Mouse (Mus musculus) myocyte (in vitro differentiated cells): ENCODE results near the gene Tmx4. TPM values are rescaled to one million over a fixed set of nuclear protein-coding genes. Genes with fewer than 3 reads are reported as not detected.
A peak's percentile ranks its signal among the peaks of the same experiment; 100 is the strongest.

ENCODE experiments used
- H3K27me3 ChIP-seq: one replicate; pipeline ENCODE4 v1.6.1; 2011; ENCODE audit not compliant: control insufficient read depth, insufficient read depth, insufficient read length
- H3K36me3 ChIP-seq: one replicate; pipeline ENCODE4 v1.6.1; 2011; ENCODE audit not compliant: control insufficient read depth, insufficient read depth
- H3K4me2 ChIP-seq: one replicate; pipeline ENCODE4 v1.6.1; 2011; ENCODE audit warnings: low read depth, control low read depth
- H3K4me3 ChIP-seq: one replicate; pipeline ENCODE4 v1.5.1; 2011; ENCODE audit warnings: mild to moderate bottlenecking, control low read depth, moderate library complexity
- H3K79me2 ChIP-seq: one replicate; pipeline ENCODE4 v1.6.1; 2011; ENCODE audit not compliant: control insufficient read depth, insufficient read depth
- H3ac ChIP-seq: one replicate; pipeline ENCODE4 v1.6.1; 2011; ENCODE audit not compliant: control insufficient read depth, insufficient read length
- CEBPB ChIP-seq: IDR thresholded peaks from 2 replicates; pipeline ENCODE4 v1.6.1; 2011; ENCODE audit warnings: mild to moderate bottlenecking, moderate library complexity; ENCODE audit not compliant: poor library complexity, insufficient read depth, severe bottlenecking
- E2F4 ChIP-seq: IDR thresholded peaks from one replicate; pipeline ENCODE4 v1.6.1; 2011; ENCODE audit warnings: mild to moderate bottlenecking, control low read depth, moderate library complexity; ENCODE audit not compliant: insufficient read depth
- MAX ChIP-seq: IDR thresholded peaks from one replicate; pipeline ENCODE4 v1.6.1; 2011; ENCODE audit warnings: low read depth, mild to moderate bottlenecking, control low read depth
- MYOD1 ChIP-seq, 3 experiments: IDR thresholded peaks; one replicate each; pipeline ENCODE4 v1.6.1; 2011; ENCODE audit warnings: control low read depth in 2 of 3, low read depth in 2 of 3, mild to moderate bottlenecking in 2 of 3, moderate library complexity in 1 of 3; ENCODE audit not compliant: insufficient read length in 2 of 3, control insufficient read depth in 1 of 3
- MYOG ChIP-seq, 3 experiments: IDR thresholded peaks; one replicate each; pipeline ENCODE4 v1.6.1; 2011; ENCODE audit warnings: control low read depth in 2 of 3, low read depth in 2 of 3, mild to moderate bottlenecking in 2 of 3; ENCODE audit not compliant: insufficient read length in 2 of 3, control insufficient read depth in 1 of 3, insufficient read depth in 1 of 3
- POLR2A ChIP-seq: IDR thresholded peaks from one replicate; pipeline ENCODE4 v1.6.1; 2011; ENCODE audit warnings: low read depth, mild to moderate bottlenecking, control low read depth, moderate library complexity; ENCODE audit not compliant: insufficient read length
- POLR2AphosphoS2 ChIP-seq: IDR thresholded peaks from one replicate; pipeline ENCODE4 v1.6.1; 2011; ENCODE audit warnings: low read depth, control low read depth; ENCODE audit not compliant: insufficient read length
- REST ChIP-seq: IDR thresholded peaks from one replicate; pipeline ENCODE4 v1.6.1; 2011; ENCODE audit warnings: mild to moderate bottlenecking, control low read depth, moderate library complexity; ENCODE audit not compliant: insufficient read depth, insufficient read length
- SRF ChIP-seq: IDR thresholded peaks from one replicate; pipeline ENCODE4 v1.6.1; 2011; ENCODE audit warnings: low read depth; ENCODE audit not compliant: control insufficient read depth, insufficient read length
- TCF12 ChIP-seq: IDR thresholded peaks from one replicate; pipeline ENCODE4 v1.6.1; 2011; ENCODE audit warnings: mild to moderate bottlenecking, control low read depth; ENCODE audit not compliant: poor library complexity, insufficient read depth, severe bottlenecking
- TCF3 ChIP-seq: IDR thresholded peaks from one replicate; pipeline ENCODE4 v1.6.1; 2011; ENCODE audit warnings: low read depth, control low read depth; ENCODE audit not compliant: insufficient read length
- USF1 ChIP-seq: IDR thresholded peaks from one replicate; pipeline ENCODE4 v1.6.1; 2011; ENCODE audit warnings: low read depth, mild to moderate bottlenecking, control low read depth, moderate library complexity
- polyA plus RNA-seq: library from polyadenylated mRNA; unstranded; fragments of >200 nt; fragmentation: generic; extraction: Trizol; gene quantifications from one replicate; pipeline ENCODE4 v1.2.1, GENCODE M21; 2012; ENCODE audit warnings: missing spikeins

Gene Tmx4
- polyA plus RNA-seq, 1 experiment, result 9.5 TPM

DNA sequence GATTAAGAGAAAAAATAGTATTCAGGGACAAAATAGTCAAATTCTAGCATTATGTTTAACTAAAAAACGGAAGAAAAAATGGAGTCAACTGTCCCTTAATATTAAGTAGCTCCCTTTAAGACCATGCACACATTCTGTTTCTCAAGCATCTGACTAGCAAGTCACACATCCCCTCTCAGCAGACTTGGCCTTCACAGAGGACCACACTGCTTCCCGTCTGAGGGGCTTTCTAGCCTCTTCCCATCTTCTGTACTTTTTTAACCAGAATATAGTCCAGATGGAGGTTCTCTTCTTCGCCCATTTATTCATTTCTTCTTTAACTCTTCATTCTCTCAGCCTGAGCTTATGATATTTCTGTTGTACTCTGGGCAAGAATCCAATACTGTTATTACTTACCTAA, 35.6 kb upstream of the Tmx4 start:
- H3K27me3 ChIP-seq, result no peaks in the 10 kb centered on the region
- no peak overlapping the region for H3ac ChIP-seq
- no peaks in the 10 kb centered on the region for H3K36me3 ChIP-seq
- no peak overlapping the region for H3K4me3 ChIP-seq
- no peaks in the 10 kb centered on the region for H3K79me2 ChIP-seq
- TF ChIP-seq CEBPB (no peak), E2F4 (no peak), MAX (no peak), USF1 (no peak), POLR2AphosphoS2 (no peak), MYOG (IDR thresholded peaks at IDR 0.05; ENCODE audit: control insufficient read depth in 1 of 3, insufficient read depth in 1 of 3, insufficient read length in 2 of 3, low read depth in 2 of 3) (no peak), POLR2A (no peak), REST (no peak), SRF (no peak), TCF3 (no peak), MYOD1 (IDR thresholded peaks at IDR 0.05; ENCODE audit: control insufficient read depth in 1 of 3, insufficient read length in 2 of 3, low read depth in 2 of 3) (no peak)
- H3K4me2 ChIP-seq, result no peak overlapping the region

DNA sequence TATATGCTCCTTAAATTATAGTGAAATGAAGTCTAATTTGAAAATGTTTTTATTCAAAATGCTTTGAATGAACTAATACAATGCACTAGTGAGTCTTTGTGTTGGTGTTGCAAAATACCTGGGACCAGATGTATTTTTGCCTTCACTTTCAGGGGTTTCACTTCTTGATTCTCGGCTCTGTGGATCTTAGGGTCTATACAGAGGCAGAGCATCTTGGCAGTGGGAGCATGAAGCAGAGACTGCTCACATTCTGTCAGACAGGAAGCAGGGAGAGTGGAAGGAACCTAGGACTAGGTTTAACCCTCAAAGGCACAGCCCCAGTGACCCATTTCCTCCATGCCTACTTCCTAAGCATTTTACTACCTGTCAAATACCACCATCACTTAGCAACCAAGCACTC, 31.5 kb upstream of the Tmx4 start:
- Histone ChIP-seq H3K4me3 (no peak overlapping the region), H3K4me2 (no peak overlapping the region), H3ac (no peak overlapping the region), H3K79me2 (no peaks in the 10 kb centered on the region), H3K36me3 (no peaks in the 10 kb centered on the region), H3K27me3 (no peaks in the 10 kb centered on the region)
- TF ChIP-seq MYOG (IDR thresholded peaks at IDR 0.05; ENCODE audit: control insufficient read depth in 1 of 3, insufficient read depth in 1 of 3, insufficient read length in 2 of 3, low read depth in 2 of 3) (no peak), USF1 (no peak), REST (no peak), POLR2AphosphoS2 (no peak), CEBPB (no peak), POLR2A (no peak), SRF (no peak), MYOD1 (IDR thresholded peaks at IDR 0.05; ENCODE audit: control insufficient read depth in 1 of 3, insufficient read length in 2 of 3, low read depth in 2 of 3) (no peak), MAX (no peak), TCF3 (no peak), TCF12 (no peak)

DNA sequence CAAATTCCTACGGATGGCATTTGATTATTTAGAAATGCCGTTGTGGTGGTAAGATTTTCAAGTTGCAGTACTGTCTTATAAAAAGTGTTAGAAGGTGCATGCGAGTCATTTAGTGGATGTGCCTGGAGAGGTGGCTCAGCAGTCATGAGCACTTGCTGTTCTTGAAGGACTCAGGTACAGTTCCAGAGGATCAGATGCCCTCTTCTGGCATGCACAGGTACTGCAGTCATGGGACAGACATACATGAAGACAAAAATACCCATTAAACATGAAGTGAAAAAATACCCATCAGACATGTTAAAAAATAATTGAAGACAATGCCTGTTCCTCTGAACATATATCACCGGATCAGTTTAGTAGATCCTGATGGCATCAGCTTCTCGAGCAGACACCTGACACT, 29.7 kb upstream of the Tmx4 start:
- no peaks in the 10 kb centered on the region for H3K27me3 ChIP-seq

DNA sequence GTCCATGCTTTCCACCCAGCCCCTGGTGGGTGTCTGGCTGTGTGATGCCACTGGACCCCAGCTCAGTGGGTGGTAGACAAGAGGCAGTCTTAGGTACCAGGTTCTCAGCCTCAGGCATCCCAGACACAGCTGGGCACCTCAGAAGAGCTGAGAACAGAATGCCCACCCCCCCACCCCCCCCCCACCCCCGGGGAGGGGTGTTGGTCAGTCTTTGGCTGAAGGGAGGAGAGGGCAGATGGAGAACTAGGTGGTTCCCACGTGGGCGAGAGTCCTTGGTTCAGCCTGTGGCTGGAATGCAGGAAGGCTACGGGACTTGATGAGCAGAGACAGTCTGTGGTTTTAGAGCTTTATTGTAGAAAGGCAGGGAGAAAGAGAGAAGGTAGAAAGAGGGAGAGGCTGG, 12.5 kb upstream of the Tmx4 start:
- H3K79me2 ChIP-seq, result no peaks in the 10 kb centered on the region
- H3K27me3 ChIP-seq, result no peaks in the 10 kb centered on the region
- H3K4me3 ChIP-seq, result no peak overlapping the region
- TF ChIP-seq MYOG (IDR thresholded peaks at IDR 0.05; ENCODE audit: control insufficient read depth in 1 of 3, insufficient read depth in 1 of 3, insufficient read length in 2 of 3, low read depth in 2 of 3), result no peak
- TF ChIP-seq MYOD1 (IDR thresholded peaks at IDR 0.05; ENCODE audit: control insufficient read depth in 1 of 3, insufficient read length in 2 of 3, low read depth in 2 of 3), result no peak
- no peak for TF ChIP-seq SRF
- TF ChIP-seq MAX, result no peak
- no peak for TF ChIP-seq USF1
- TF ChIP-seq CEBPB, result no peak
- TF ChIP-seq POLR2AphosphoS2, result no peak
- TF ChIP-seq TCF3, result no peak
- TF ChIP-seq TCF12, result no peak
- no peak for TF ChIP-seq POLR2A
- TF ChIP-seq E2F4, result no peak
- no peak for TF ChIP-seq REST
- H3ac ChIP-seq, result no peak overlapping the region
- H3K36me3 ChIP-seq, result no peaks in the 10 kb centered on the region
- peak overlapping the region; percentile 45 for H3K4me2 ChIP-seq

More for the DNA sequence above, 29.7 kb upstream of the Tmx4 start:
- H3K4me3 ChIP-seq, result no peak overlapping the region
- no peak for TF ChIP-seq POLR2AphosphoS2
- no peak for TF ChIP-seq USF1
- no peak for TF ChIP-seq TCF12
- TF ChIP-seq E2F4, result no peak
- TF ChIP-seq POLR2A, result no peak
- TF ChIP-seq MYOD1 (IDR thresholded peaks at IDR 0.05; ENCODE audit: control insufficient read depth in 1 of 3, insufficient read length in 2 of 3, low read depth in 2 of 3), result no peak
- TF ChIP-seq MYOG (IDR thresholded peaks at IDR 0.05; ENCODE audit: control insufficient read depth in 1 of 3, insufficient read depth in 1 of 3, insufficient read length in 2 of 3, low read depth in 2 of 3), result no peak
- TF ChIP-seq REST, result no peak
- TF ChIP-seq TCF3, result no peak
- TF ChIP-seq SRF, result no peak
- no peak for TF ChIP-seq MAX
- no peak for TF ChIP-seq CEBPB
- no peak overlapping the region for H3K4me2 ChIP-seq
- H3K79me2 ChIP-seq, result no peaks in the 10 kb centered on the region
- no peak overlapping the region for H3ac ChIP-seq
- no peaks in the 10 kb centered on the region for H3K36me3 ChIP-seq
